Comparison of ENCODE assay signal across 8 mouse cellular contexts in the genomic region with DNA sequence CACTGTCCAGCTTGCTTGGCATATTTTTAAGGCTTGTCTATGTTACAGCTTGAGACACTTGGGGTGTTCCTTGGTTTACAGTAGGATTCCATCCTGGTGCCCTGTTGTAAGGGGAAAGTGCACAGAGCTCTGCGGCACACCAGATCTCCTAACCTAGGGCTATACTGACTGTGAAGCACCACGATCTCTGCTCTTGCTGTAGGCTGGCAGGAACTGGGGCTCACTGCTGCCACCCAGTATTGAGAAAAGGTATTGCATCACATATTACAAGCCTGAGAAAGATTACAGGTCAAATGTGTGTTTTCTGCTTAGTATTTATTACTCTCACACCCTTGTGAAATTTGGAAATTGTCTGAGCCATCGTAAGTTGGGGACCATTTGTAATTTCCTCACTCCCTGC. TPM values are rescaled to one million over a fixed set of nuclear protein-coding genes. Genes with fewer than 3 reads are reported as not detected.
DNase-seq lines count a peak whose midpoint lies in the region; ATAC-seq and TF ChIP-seq lines count a peak whose summit lies in the region.
"Had no signal": no experiment of that assay in that cellular context is flagged by ENCODE, and none has a peak within 500 bp of the region (broad histone marks: within the 10 kb centered on the region; RNA-seq: fewer than 3 reads in every experiment).

No protein-coding gene starts in this region.

- H3K4me3 ChIP-seq in midbrain, postnatal 0 days (ENCODE audit: low read depth, low read length) = no peak overlapping the region
- H3K4me3 ChIP-seq in midbrain, embryonic 16.5 days (ENCODE audit: low read depth, low read length) = no peak overlapping the region
- H3K4me3 ChIP-seq: megakaryocyte, embryonic 14.5 days had no signal

- no peaks in the 10 kb centered on the region for H3K36me3 ChIP-seq in midbrain, postnatal 0 days (ENCODE audit: insufficient read depth, low read length)
- no peaks in the 10 kb centered on the region for H3K36me3 ChIP-seq in midbrain, embryonic 16.5 days (ENCODE audit: control insufficient read depth, insufficient read depth, low read length)

- H3K27me3 ChIP-seq in midbrain, postnatal 0 days (ENCODE audit: insufficient read depth, low read length) = no peaks in the 10 kb centered on the region
- H3K27me3 ChIP-seq in midbrain, embryonic 16.5 days (ENCODE audit: control insufficient read depth, insufficient read depth, low read depth, low read length) = no peaks in the 10 kb centered on the region
- H3K27me3 ChIP-seq: megakaryocyte, embryonic 14.5 days had no signal

- ATAC-seq in midbrain, postnatal 0 days (ENCODE audit: low FRiP score) = no peak
- ATAC-seq in midbrain, embryonic 16.5 days = no peak
- peak; percentile 28 to 41; a peak in 1 of 4 replicates for ATAC-seq in hematopoietic stem cell, adult 5-6 weeks (replicated peaks in 1 of 2; ENCODE audit: insufficient read depth in 1 of 2, low FRiP score in 2 of 2, low TSS enrichment in 1 of 2, low read depth in 1 of 2, poor library complexity in 2 of 2, severe bottlenecking in 2 of 2)

- H3K9me3 ChIP-seq in midbrain, postnatal 0 days (ENCODE audit: low read length) = no peaks in the 10 kb centered on the region
- H3K9me3 ChIP-seq in midbrain, embryonic 16.5 days (replicated peaks; ENCODE audit: control insufficient read depth, low read length, poor library complexity, severe bottlenecking) = no peaks in the 10 kb centered on the region
- H3K9me3 ChIP-seq: megakaryocyte, embryonic 14.5 days had no signal

- TF ChIP-seq CTCF in midbrain, postnatal 0 days (IDR thresholded peaks at IDR 0.05) = peak; percentile 81

- H3K9ac ChIP-seq in midbrain, postnatal 0 days (replicated peaks; ENCODE audit: low read length, poor library complexity, severe bottlenecking) = no peak overlapping the region
- no peak overlapping the region for H3K9ac ChIP-seq in midbrain, embryonic 16.5 days (ENCODE audit: low read depth, low read length)

- 32% methylated on average over 3 of the region's 3 CpGs for WGBS in midbrain, postnatal 0 days
- 41% methylated on average over 3 of the region's 3 CpGs for WGBS in midbrain, embryonic 16.5 days

- DNase-seq in midbrain, postnatal 0 days (ENCODE audit: low spot score) = peak; percentile 47
- peak; percentile 39 for DNase-seq in R1 (ENCODE audit: low read depth, low spot score)
- DNase-seq in cerebellum, adult 9-10 months = peak; percentile 81
- peak; percentile 66 for DNase-seq in lung, postnatal 14 days
- DNase-seq in ovary, postnatal 10 days (ENCODE audit: low spot score) = no peak

- no peak overlapping the region for H3K4me2 ChIP-seq in midbrain, postnatal 0 days (ENCODE audit: low read depth, low read length, poor library complexity, severe bottlenecking)
- no peak overlapping the region for H3K4me2 ChIP-seq in midbrain, embryonic 16.5 days (ENCODE audit: low read length)

- no peak overlapping the region for H3K27ac ChIP-seq in midbrain, postnatal 0 days (ENCODE audit: low read depth, low read length)
- no peak overlapping the region for H3K27ac ChIP-seq in midbrain, embryonic 16.5 days (ENCODE audit: low read length)

- H3K4me1 ChIP-seq in midbrain, postnatal 0 days (ENCODE audit: insufficient read depth, low read length) = no peaks in the 10 kb centered on the region
- H3K4me1 ChIP-seq in midbrain, embryonic 16.5 days (ENCODE audit: control insufficient read depth, insufficient read depth, low read length) = peaks cover 9% of the 10 kb centered on the region; the same call in 1 of the 2 replicates

RNA-seq across cellular contexts. Expression of a gene that starts 13.9 kb away (rescaled TPM):
- 19.7 and 19.8 TPM in 2 replicates for total RNA-seq in midbrain, postnatal 0 days (2014; rRNA removed)
- 13.6 and 13.9 TPM in 2 replicates for polyA plus RNA-seq in midbrain, postnatal 0 days (2015; fragmentation: Nextera tagmentation; extraction: Ambion mirVana)
- polyA plus RNA-seq in midbrain, embryonic 16.5 days (2015; fragmentation: Nextera tagmentation; extraction: Ambion mirVana) = 12.8 and 13.5 TPM in 2 replicates
- total RNA-seq in hematopoietic stem cell, adult 5-6 weeks (2017) = 14.6 and 25.8 TPM in 2 replicates

RNA-seq across cellular contexts. Expression of a gene that starts 42.2 kb away (rescaled TPM):
- 35.8 and 37.0 TPM in 2 replicates for total RNA-seq in midbrain, postnatal 0 days (2014; rRNA removed)
- 21.6 and 21.9 TPM in 2 replicates for polyA plus RNA-seq in midbrain, postnatal 0 days (2015; fragmentation: Nextera tagmentation; extraction: Ambion mirVana)
- polyA plus RNA-seq in midbrain, embryonic 16.5 days (2015; fragmentation: Nextera tagmentation; extraction: Ambion mirVana) = 22.6 and 25.0 TPM in 2 replicates
- total RNA-seq in hematopoietic stem cell, adult 5-6 weeks (2017) = 20.3 and 28.3 TPM in 2 replicates

Comparison
In these comparisons a context has a peak if more than half of its experiments do, and no peak if none do; other contexts are left out.
1. ATAC-seq: peak in hematopoietic stem cell, adult 5-6 weeks (2 of 2); none in midbrain, postnatal 0 days (single experiment) and midbrain, embryonic 16.5 days (single experiment).